Mouse (Mus musculus): ENCODE results near the gene Trove2.

GRCm38 (mm10) chr1:143822677-143823076, 45.8 kb upstream of the Trove2 start:
- TF ChIP-seq POLR2A (IDR thresholded peaks at IDR 0.05; ENCODE audit: insufficient read depth, low read depth, low read length) (no peak), CTCF (IDR thresholded peaks at IDR 0.05; ENCODE audit: insufficient read depth, low read depth, low read length) (no peak)

All from olfactory bulb, adult 2 months (tissue).